Mouse (Mus musculus) heart, postnatal 0 days (tissue): ENCODE data around the gene AL732309.1. TPM values are rescaled to one million over a fixed set of nuclear protein-coding genes. Genes with fewer than 3 reads are reported as not detected.
"Not testable (repeated sequence)": the region's sequence is repeated elsewhere in the genome, so short reads cannot be mapped to it uniquely, and the experiment has no call there.

Experiments used
- ATAC-seq: fragments of 200-750 bp; cut with Nextera tagmentation; 2 replicates; pipeline ENCODE4 v1.8.0; 2017; ENCODE audit warnings: low read depth, moderate number of reproducible peaks, moderate library complexity; ENCODE audit not compliant: insufficient read depth
- DNase-seq: peaks from one replicate; pipeline ENCODE4 v3.0.0-alpha.2; 2016; ENCODE audit warnings: low spot score
- H3K27ac ChIP-seq: fragments of 300-500 bp; sonication (generic); 2 replicates; pipeline ENCODE4 v1.5.1; 2014; ENCODE audit warnings: low read depth, mild to moderate bottlenecking
- H3K27me3 ChIP-seq: fragments of 300-500 bp; sonication (generic); 2 replicates; pipeline ENCODE4 v1.6.1; 2014; ENCODE audit warnings: low read length, mixed read lengths; ENCODE audit not compliant: control insufficient read depth, insufficient read depth
- H3K36me3 ChIP-seq: fragments of 300-500 bp; sonication (generic); replicated peaks from 2 replicates; pipeline ENCODE4 v1.6.1; 2014; ENCODE audit warnings: low read length, mixed read lengths; ENCODE audit not compliant: control insufficient read depth, insufficient read depth
- H3K4me1 ChIP-seq: fragments of 300-500 bp; sonication (generic); 2 replicates; pipeline ENCODE4 v1.6.1; 2014; ENCODE audit warnings: antibody characterized with exemption; ENCODE audit not compliant: control insufficient read depth, insufficient read depth
- H3K4me2 ChIP-seq: fragments of 300-500 bp; sonication (generic); 2 replicates; pipeline ENCODE4 v1.6.1; 2014; ENCODE audit warnings: low read depth, mild to moderate bottlenecking, low read length, moderate library complexity
- H3K4me3 ChIP-seq: fragments of 300-500 bp; sonication (generic); 2 replicates; pipeline ENCODE4 v1.5.1; 2014; ENCODE audit warnings: low read depth, low read length
- H3K9ac ChIP-seq: fragments of 300-500 bp; sonication (generic); replicated peaks from 2 replicates; pipeline ENCODE4 v1.6.1; 2014; ENCODE audit warnings: low read depth, low read length, mixed read lengths
- H3K9me3 ChIP-seq: fragments of 300-500 bp; sonication (generic); replicated peaks from 2 replicates; pipeline ENCODE4 v1.6.1; 2016; ENCODE audit warnings: low read length; ENCODE audit not compliant: control insufficient read depth
- CTCF ChIP-seq: IDR thresholded peaks from 2 replicates; pipeline ENCODE4 v1.5.1; 2016; ENCODE audit warnings: antibody characterized with exemption, control low read depth, low read depth
- EP300 ChIP-seq: IDR thresholded peaks from 2 replicates; pipeline ENCODE4 v1.6.1; 2016; ENCODE audit warnings: antibody characterized with exemption, low read depth
- WGBS: fragments of 180-500 bp; shearing (Covaris S2); extraction: QIAGEN DNeasy Blood & Tissue Kit; methylation state at CpG from one replicate; pipeline ENCODE4 v1.1.7; 2014; 5-methylcytosine and 5-hydroxymethylcytosine counted together
- polyA plus RNA-seq: library from polyadenylated mRNA; unstranded; fragments of >200 nt; fragmentation: Nextera tagmentation; extraction: Ambion mirVana; gene quantifications from 2 replicates; pipeline ENCODE4 v1.2.1, GENCODE M21; 2015
- total RNA-seq: library from RNA; depleted of rRNA; stranded (reverse); fragments of >200 nt; gene quantifications from 2 replicates; pipeline ENCODE4 v1.2.3, GENCODE M21; 2014; ENCODE audit warnings: low replicate concordance

Gene AL732309.1
- total and polyA plus RNA-seq, 2 experiments from 2014 or later, result 0.97 to 4.8 TPM

GRCm38 (mm10) chr2:25262291-25262767 is 15.7 kb upstream of the AL732309.1 start, which contains the start of gene Tprn:
Gene Tprn, plus strand, starts transcription at chr2:25262618.
- no peaks in the 10 kb centered on the region for H3K9me3 ChIP-seq
- H3K9ac ChIP-seq, result peak within 1 kb of the TSS; percentile 41
- peak; percentile 97 for DNase-seq
- H3K36me3 ChIP-seq, result no peaks in the 10 kb centered on the region
- WGBS, result under 1% methylated on average over 39 of the region's 39 CpGs
- peak within 1 kb of the TSS; percentile 60 for H3K4me3 ChIP-seq
- no peaks in the 10 kb centered on the region for H3K27me3 ChIP-seq
- TF ChIP-seq EP300 (no peak), CTCF (no peak)
- H3K4me1 ChIP-seq, result peaks cover 27% of the 10 kb centered on the region
- ATAC-seq, result peak; percentile 98
- peak within 1 kb of the TSS; percentile 90 for H3K4me2 ChIP-seq
- peak within 1 kb of the TSS; percentile 69 for H3K27ac ChIP-seq

- no peak for TF ChIP-seq EP300
- no peak for TF ChIP-seq CTCF
- WGBS, result 44% methylated on average over 11 of the region's 12 CpGs
- no peaks in the 10 kb centered on the region for H3K27me3 ChIP-seq
- H3K4me2 ChIP-seq, result peak overlapping the region; percentile 90
- H3K27ac ChIP-seq, result peak overlapping the region; percentile 69
- ATAC-seq (peak; percentile 1; the same call in 1 of the 2 replicates), DNase-seq (no peak)
- no peaks in the 10 kb centered on the region for H3K9me3 ChIP-seq
- 0 out of 2 replicates have a peak overlapping the region, but pooled peaks have one; percentile 41 for H3K9ac ChIP-seq
- H3K4me3 ChIP-seq, result peak overlapping the region; percentile 60
- H3K4me1 ChIP-seq, result peaks cover 22% of the 10 kb centered on the region
- H3K36me3 ChIP-seq, result no peaks in the 10 kb centered on the region
Observed at GRCm38 (mm10) chr2:25261870-25262269, 15.2 kb upstream of the AL732309.1 start.

GRCm38 (mm10) chr2:25258887-25259286 is 12.2 kb upstream of the AL732309.1 start:
- H3K4me3 ChIP-seq, result no peak overlapping the region

GRCm38 (mm10) chr2:25257250-25257649 is 10.6 kb upstream of the AL732309.1 start:
- H3K4me1 ChIP-seq, H3K9ac ChIP-seq, DNase-seq, H3K4me2 ChIP-seq, ATAC-seq, H3K9me3 ChIP-seq, H3K27me3 ChIP-seq, H3K27ac ChIP-seq, H3K4me3 ChIP-seq: not testable (repeated sequence)
- H3K36me3 ChIP-seq, result 0 out of 2 replicates have a peak, but pooled peaks cover 11% of the 10 kb centered on the region
- WGBS, result 81% methylated on average over 5 of the region's 5 CpGs

More at GRCm38 (mm10) chr2:25258887-25259286, 12.2 kb upstream of the AL732309.1 start:
- ATAC-seq (no peak), DNase-seq (no peak)
- peaks cover 14% of the 10 kb centered on the region for H3K4me1 ChIP-seq
- no peak overlapping the region for H3K27ac ChIP-seq
- H3K27me3 ChIP-seq, result no peaks in the 10 kb centered on the region
- TF ChIP-seq EP300 (no peak), CTCF (peak; percentile 41)
- no peak overlapping the region for H3K9ac ChIP-seq
- no peaks in the 10 kb centered on the region for H3K9me3 ChIP-seq
- no peak overlapping the region for H3K4me2 ChIP-seq
- WGBS, result 60% methylated on average over 2 of the region's 2 CpGs
- no peaks in the 10 kb centered on the region for H3K36me3 ChIP-seq

GRCm38 (mm10) chr2:25256443-25257109 is 9.9 kb upstream of the AL732309.1 start:
- peak; percentile 17; the same call in 1 of the 2 replicates for TF ChIP-seq CTCF
- H3K9me3 ChIP-seq, H3K27ac ChIP-seq, H3K27me3 ChIP-seq, ATAC-seq, DNase-seq, H3K4me1 ChIP-seq: not testable (repeated sequence)
- peak overlapping the region; percentile 93 for H3K4me2 ChIP-seq
- 54% methylated on average over 10 of the region's 12 CpGs for WGBS
- peaks cover 18% of the 10 kb centered on the region for H3K36me3 ChIP-seq
- H3K4me3 ChIP-seq, result peak overlapping the region; percentile 93
- H3K9ac ChIP-seq, result peak overlapping the region; percentile 89; the same call in 1 of the 2 replicates
